Mouse (Mus musculus) lung, postnatal 25 days (tissue): Measurements from ENCODE around the gene Krba1.
A peak's percentile ranks its signal among the peaks of the same experiment; 100 is the strongest.

ENCODE experiments used
- DNase-seq: peaks from one replicate; pipeline ENCODE4 v3.0.0; 2022; ENCODE audit warnings: low spot score

Gene Krba1

GRCm38 (mm10) chr6:48395105-48396007, at the start of gene Krba1:
TSS of gene Krba1 (plus strand) at chr6:48395586.
- peak; percentile 85 for DNase-seq

GRCm38 (mm10) chr6:48358897-48359296, 36.5 kb upstream of the Krba1 start:
- DNase-seq: no peak

- no peak for DNase-seq
Measured at GRCm38 (mm10) chr6:48366322-48366996, 28.9 kb upstream of the Krba1 start.

GRCm38 (mm10) chr6:48388221-48388620, 7.2 kb upstream of the Krba1 start:
- DNase-seq: no peak

- no peak for DNase-seq
Measured at GRCm38 (mm10) chr6:48393811-48394210, 1.6 kb upstream of the Krba1 start.

GRCm38 (mm10) chr6:48396008-48396595, 716 bp downstream of the Krba1 start:
- no peak for DNase-seq

GRCm38 (mm10) chr6:48396686-48397085, 1.3 kb downstream of the Krba1 start:
- DNase-seq: no peak

- DNase-seq: peak; percentile 21
Measured at GRCm38 (mm10) chr6:48397336-48397735, 1.9 kb downstream of the Krba1 start.

- DNase-seq: no peak
Measured at GRCm38 (mm10) chr6:48399906-48400305, 4.5 kb downstream of the Krba1 start.

- no peak for DNase-seq
Measured at GRCm38 (mm10) chr6:48404071-48404470, 8.7 kb downstream of the Krba1 start.

- no peak for DNase-seq
Measured at GRCm38 (mm10) chr6:48409726-48410343, 14.4 kb downstream of the Krba1 start.

GRCm38 (mm10) chr6:48410551-48410950, 15.2 kb downstream of the Krba1 start:
- DNase-seq: no peak

- no peak for DNase-seq
Measured at GRCm38 (mm10) chr6:48411193-48412092, 16.1 kb downstream of the Krba1 start.

GRCm38 (mm10) chr6:48412147-48412546, 16.8 kb downstream of the Krba1 start:
- DNase-seq: no peak

- no peak for DNase-seq
Measured at GRCm38 (mm10) chr6:48412662-48413061, 17.3 kb downstream of the Krba1 start.

- no peak for DNase-seq
Measured at GRCm38 (mm10) chr6:48413081-48413480, 17.7 kb downstream of the Krba1 start.

- DNase-seq: no peak
Measured at GRCm38 (mm10) chr6:48414886-48415285, 19.5 kb downstream of the Krba1 start.

- no peak for DNase-seq
Measured at GRCm38 (mm10) chr6:48415636-48416035, 20.2 kb downstream of the Krba1 start.

GRCm38 (mm10) chr6:48416486-48416885, 21.1 kb downstream of the Krba1 start:
- no peak for DNase-seq

GRCm38 (mm10) chr6:48420647-48421046, 25.3 kb downstream of the Krba1 start:
- no peak for DNase-seq

- DNase-seq: no peak
Measured at GRCm38 (mm10) chr6:48423336-48423735, 27.9 kb downstream of the Krba1 start.
